Mouse (Mus musculus): ENCODE data around the gene Siva1. TPM values are rescaled to one million over a fixed set of nuclear protein-coding genes. Genes with fewer than 3 reads are reported as not detected.

Siva1 gene
- total RNA-seq, 1 experiment, result 301 TPM

GRCm38 (mm10) chr12:112659109-112659508, 14.6 kb downstream of the Siva1 start:
- DNase-seq (ENCODE audit: low read depth, low spot score), result no peak
- TF ChIP-seq ZNF384 (IDR thresholded peaks at IDR 0.05; ENCODE audit: low read depth, low read length) (no peak), HCFC1 (IDR thresholded peaks at IDR 0.05; ENCODE audit: borderline replicate concordance, insufficient read depth, low read length) (no peak), ZC3H11A (IDR thresholded peaks at IDR 0.05; ENCODE audit: borderline replicate concordance, low read depth, low read length) (no peak), CHD2 (IDR thresholded peaks at IDR 0.05; ENCODE audit: low read depth, low read length) (no peak), MAFK (IDR thresholded peaks at IDR 0.05; ENCODE audit: insufficient read depth, low read depth, low read length) (no peak)
- no peak overlapping the region for H3K4me3 ChIP-seq (ENCODE audit: insufficient read depth in 1 of 2, low read depth in 1 of 2, low read length in 2 of 2, poor library complexity in 1 of 2, severe bottlenecking in 1 of 2)
- no peak overlapping the region for H3K27ac ChIP-seq (ENCODE audit: insufficient read depth, low read depth, low read length, poor library complexity, severe bottlenecking)
- no peak overlapping the region for H3K9ac ChIP-seq (ENCODE audit: insufficient read depth, low read depth, low read length, poor library complexity, severe bottlenecking)
- 0 out of 4 replicates have a peak, but pooled peaks cover 0 to under 1% of the 10 kb centered on the region in 2 experiments for H3K4me1 ChIP-seq (ENCODE audit: control insufficient read depth in 2 of 2, insufficient read depth in 2 of 2, low read length in 2 of 2, poor library complexity in 1 of 2)
- peaks cover 39% of the 10 kb centered on the region for H3K36me3 ChIP-seq (ENCODE audit: control insufficient read depth, insufficient read depth, low read length, poor library complexity, severe bottlenecking)
- H3K9me3 ChIP-seq (ENCODE audit: control insufficient read depth, insufficient read depth, low read depth, low read length), result no peaks in the 10 kb centered on the region
- in situ Hi-C loops (cut with MboI; ENCODE audit: low sequenced_read_pairs in 2 of 2, unreplicated experiment in 2 of 2), result no loop called here

- Histone ChIP-seq H3K4me1 (ENCODE audit: control insufficient read depth in 2 of 2, insufficient read depth in 2 of 2, low read length in 2 of 2, poor library complexity in 1 of 2) (no peaks in the 10 kb centered on the region), H3K9ac (ENCODE audit: insufficient read depth, low read depth, low read length, poor library complexity, severe bottlenecking) (no peak overlapping the region)
Measured at GRCm38 (mm10) chr12:112660576-112661326, 16.3 kb downstream of the Siva1 start.

GRCm38 (mm10) chr12:112661327-112661605, 16.8 kb downstream of the Siva1 start:
- Histone ChIP-seq H3K27ac (ENCODE audit: insufficient read depth, low read depth, low read length, poor library complexity, severe bottlenecking) (no peak overlapping the region), H3K9ac (ENCODE audit: insufficient read depth, low read depth, low read length, poor library complexity, severe bottlenecking) (no peak overlapping the region), H3K9me3 (ENCODE audit: control insufficient read depth, insufficient read depth, low read depth, low read length) (no peaks in the 10 kb centered on the region), H3K4me1 (ENCODE audit: control insufficient read depth in 2 of 2, insufficient read depth in 2 of 2, low read length in 2 of 2, poor library complexity in 1 of 2) (no peaks in the 10 kb centered on the region), H3K4me3 (ENCODE audit: insufficient read depth in 1 of 2, low read depth in 1 of 2, low read length in 2 of 2, poor library complexity in 1 of 2, severe bottlenecking in 1 of 2) (no peak overlapping the region), H3K36me3 (ENCODE audit: control insufficient read depth, insufficient read depth, low read length, poor library complexity, severe bottlenecking) (peaks cover 24% of the 10 kb centered on the region)
- in situ Hi-C loops (cut with MboI; ENCODE audit: low sequenced_read_pairs in 2 of 2, unreplicated experiment in 2 of 2), result no loop called here
- no peak for DNase-seq (ENCODE audit: low read depth, low spot score)
- TF ChIP-seq HCFC1 (IDR thresholded peaks at IDR 0.05; ENCODE audit: borderline replicate concordance, insufficient read depth, low read length) (no peak), ZNF384 (IDR thresholded peaks at IDR 0.05; ENCODE audit: low read depth, low read length) (no peak), ZC3H11A (IDR thresholded peaks at IDR 0.05; ENCODE audit: borderline replicate concordance, low read depth, low read length) (no peak), CHD2 (IDR thresholded peaks at IDR 0.05; ENCODE audit: low read depth, low read length) (no peak), MAFK (IDR thresholded peaks at IDR 0.05; ENCODE audit: insufficient read depth, low read depth, low read length) (no peak)

More at GRCm38 (mm10) chr12:112660576-112661326, 16.3 kb downstream of the Siva1 start:
- no peak for DNase-seq (ENCODE audit: low read depth, low spot score)
- Histone ChIP-seq H3K36me3 (ENCODE audit: control insufficient read depth, insufficient read depth, low read length, poor library complexity, severe bottlenecking) (peaks cover 29% of the 10 kb centered on the region), H3K9me3 (ENCODE audit: control insufficient read depth, insufficient read depth, low read depth, low read length) (no peaks in the 10 kb centered on the region), H3K27ac (ENCODE audit: insufficient read depth, low read depth, low read length, poor library complexity, severe bottlenecking) (no peak overlapping the region), H3K4me3 (ENCODE audit: insufficient read depth in 1 of 2, low read depth in 1 of 2, low read length in 2 of 2, poor library complexity in 1 of 2, severe bottlenecking in 1 of 2) (no peak overlapping the region)
- TF ChIP-seq MAFK (IDR thresholded peaks at IDR 0.05; ENCODE audit: insufficient read depth, low read depth, low read length), result no peak
- TF ChIP-seq HCFC1 (IDR thresholded peaks at IDR 0.05; ENCODE audit: borderline replicate concordance, insufficient read depth, low read length), result no peak
- no peak for TF ChIP-seq ZNF384 (IDR thresholded peaks at IDR 0.05; ENCODE audit: low read depth, low read length)
- no peak for TF ChIP-seq ZC3H11A (IDR thresholded peaks at IDR 0.05; ENCODE audit: borderline replicate concordance, low read depth, low read length)
- no peak for TF ChIP-seq CHD2 (IDR thresholded peaks at IDR 0.05; ENCODE audit: low read depth, low read length)
- in situ Hi-C loops (cut with MboI; ENCODE audit: low sequenced_read_pairs in 2 of 2, unreplicated experiment in 2 of 2), result no loop called here

DNA sequence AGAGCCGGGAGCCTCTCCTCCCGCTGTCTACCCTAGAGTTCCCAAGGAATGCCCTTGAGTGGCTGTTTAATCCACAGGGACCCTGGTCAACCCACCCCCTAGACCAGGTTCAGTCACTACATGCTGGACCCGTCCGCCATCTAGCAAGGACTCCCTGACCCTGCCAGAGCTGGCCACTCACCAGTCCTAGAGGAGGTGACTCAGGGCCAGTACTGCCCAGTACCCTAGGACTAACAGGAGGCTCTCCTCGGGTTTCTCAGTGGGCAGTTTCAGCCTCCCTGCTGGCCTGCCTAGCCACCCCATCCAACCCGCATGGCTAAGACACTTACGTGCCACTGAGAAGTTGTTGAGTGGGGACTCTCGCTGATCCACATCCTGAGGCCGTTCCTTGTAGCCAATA, 17.4 kb downstream of the Siva1 start:
- Histone ChIP-seq H3K4me3 (ENCODE audit: insufficient read depth in 1 of 2, low read depth in 1 of 2, low read length in 2 of 2, poor library complexity in 1 of 2, severe bottlenecking in 1 of 2) (no peak overlapping the region), H3K27ac (ENCODE audit: insufficient read depth, low read depth, low read length, poor library complexity, severe bottlenecking) (no peak overlapping the region; the same call in 1 of the 2 replicates), H3K9me3 (ENCODE audit: control insufficient read depth, insufficient read depth, low read depth, low read length) (no peaks in the 10 kb centered on the region), H3K36me3 (ENCODE audit: control insufficient read depth, insufficient read depth, low read length, poor library complexity, severe bottlenecking) (peaks cover 18% of the 10 kb centered on the region), H3K9ac (ENCODE audit: insufficient read depth, low read depth, low read length, poor library complexity, severe bottlenecking) (no peak overlapping the region), H3K4me1 (ENCODE audit: control insufficient read depth in 2 of 2, insufficient read depth in 2 of 2, low read length in 2 of 2, poor library complexity in 1 of 2) (no peaks in the 10 kb centered on the region)
- TF ChIP-seq HCFC1 (IDR thresholded peaks at IDR 0.05; ENCODE audit: borderline replicate concordance, insufficient read depth, low read length), result no peak
- TF ChIP-seq MAFK (IDR thresholded peaks at IDR 0.05; ENCODE audit: insufficient read depth, low read depth, low read length), result no peak
- TF ChIP-seq CHD2 (IDR thresholded peaks at IDR 0.05; ENCODE audit: low read depth, low read length), result no peak
- no peak for DNase-seq (ENCODE audit: low read depth, low spot score)
- in situ Hi-C loops (cut with MboI; ENCODE audit: low sequenced_read_pairs in 2 of 2, unreplicated experiment in 2 of 2), result no loop called here
